Mouse (Mus musculus) neural tube, embryonic 13.5 days (tissue): ENCODE measurements around the gene Ass1. TPM values are rescaled to one million over a fixed set of nuclear protein-coding genes. Genes with fewer than 3 reads are reported as not detected.

Source experiments
- ATAC-seq: fragments of 200-750 bp; cut with Nextera tagmentation; 2 replicates; pipeline ENCODE4 v1.8.0; 2017; ENCODE audit warnings: low read depth, mild to moderate bottlenecking, moderate TSS enrichment, moderate library complexity
- H3K27ac ChIP-seq: fragments of 300-500 bp; sonication (generic); replicated peaks from 2 replicates; pipeline ENCODE4 v1.5.1; 2015; ENCODE audit warnings: moderate library complexity, mild to moderate bottlenecking, inconsistent platforms
- H3K27me3 ChIP-seq: fragments of 300-500 bp; sonication (generic); 2 replicates; pipeline ENCODE4 v1.6.1; 2015; ENCODE audit warnings: mild to moderate bottlenecking, inconsistent platforms
- H3K36me3 ChIP-seq: fragments of 300-500 bp; sonication (generic); 2 replicates; pipeline ENCODE4 v1.6.1; 2015; ENCODE audit warnings: mild to moderate bottlenecking, inconsistent platforms
- H3K4me1 ChIP-seq: fragments of 300-500 bp; sonication (generic); replicated peaks from 2 replicates; pipeline ENCODE4 v1.6.1; 2015; ENCODE audit warnings: inconsistent platforms
- H3K4me2 ChIP-seq: fragments of 300-500 bp; sonication (generic); 2 replicates; pipeline ENCODE4 v1.6.1; 2015; ENCODE audit warnings: inconsistent platforms, mild to moderate bottlenecking, moderate library complexity
- H3K4me3 ChIP-seq: fragments of 300-500 bp; sonication (generic); 2 replicates; pipeline ENCODE4 v1.5.1; 2015; ENCODE audit warnings: mild to moderate bottlenecking, inconsistent platforms
- H3K9ac ChIP-seq: fragments of 300-500 bp; sonication (generic); 2 replicates; pipeline ENCODE4 v1.6.1; 2015; ENCODE audit warnings: moderate library complexity, mild to moderate bottlenecking, inconsistent platforms
- H3K9me3 ChIP-seq: fragments of 300-500 bp; sonication (generic); 2 replicates; pipeline ENCODE4 v1.6.1; 2016; ENCODE audit warnings: inconsistent platforms
- WGBS: fragments of 180-500 bp; shearing (Covaris S2); methylation state at CpG from one replicate; pipeline ENCODE4 v1.1.7; 2015; 5-methylcytosine and 5-hydroxymethylcytosine counted together
- polyA plus RNA-seq: library from polyadenylated mRNA; unstranded; fragments of >200 nt; fragmentation: Nextera tagmentation; extraction: Ambion mirVana; gene quantifications from 2 replicates; pipeline ENCODE4 v1.2.1, GENCODE M21; 2015

Ass1 gene
- polyA plus RNA-seq, 1 experiment from 2014 or later: 12.5 TPM

DNA sequence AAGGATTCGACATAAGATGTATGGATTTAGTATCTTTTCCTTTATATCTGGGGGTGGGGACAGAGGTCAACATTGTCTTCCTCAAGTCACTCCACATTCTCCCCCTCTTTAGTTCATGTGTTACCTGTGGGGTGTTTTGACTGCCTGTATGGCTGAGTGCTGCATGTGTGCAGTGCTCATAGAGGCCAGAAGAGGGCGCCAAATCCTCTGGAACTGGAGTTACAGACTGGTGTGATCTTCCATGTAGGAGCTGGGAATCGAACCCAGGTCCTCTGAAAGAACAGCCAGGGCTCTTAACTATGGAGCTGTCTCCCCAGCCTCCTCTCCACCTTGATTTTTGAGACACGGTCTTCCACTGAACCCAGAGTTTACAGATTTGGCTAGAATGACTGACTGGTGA is 3.9 kb downstream of the Ass1 start:
- Histone ChIP-seq H3K27me3 (peaks cover 60% of the 10 kb centered on the region), H3K4me3 (no peak overlapping the region), H3K9ac (no peak overlapping the region), H3K9me3 (no peaks in the 10 kb centered on the region), H3K4me1 (peaks cover 23% of the 10 kb centered on the region), H3K4me2 (no peak overlapping the region), H3K36me3 (no peaks in the 10 kb centered on the region), H3K27ac (no peak overlapping the region)
- no peak for ATAC-seq
- WGBS: 71% methylated on average over 4 of the region's 4 CpGs

DNA sequence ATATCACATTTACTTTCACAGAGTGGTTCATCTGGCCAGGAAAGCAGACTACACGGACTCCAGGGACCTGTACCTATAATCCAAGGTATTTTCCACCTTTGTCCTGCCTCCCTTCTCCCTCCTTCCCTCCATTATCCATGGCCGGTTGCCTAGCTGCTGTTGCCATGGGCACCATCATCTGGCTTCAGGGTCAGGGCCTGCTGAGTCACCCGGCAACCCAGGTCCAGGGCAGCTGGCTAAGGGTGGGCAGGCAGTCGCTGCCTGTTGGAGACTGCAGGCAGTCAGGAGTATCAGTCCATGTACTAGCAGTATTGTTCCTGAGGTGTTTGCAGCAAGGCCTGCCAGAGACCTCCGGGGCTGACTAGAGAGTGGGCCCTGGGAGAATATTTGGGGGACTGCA is 4.7 kb downstream of the Ass1 start:
- 62% methylated on average over 5 of the region's 5 CpGs for WGBS
- no peak overlapping the region for H3K4me3 ChIP-seq
- H3K27ac ChIP-seq: no peak overlapping the region
- no peak overlapping the region for H3K4me2 ChIP-seq
- ATAC-seq: no peak
- no peaks in the 10 kb centered on the region for H3K9me3 ChIP-seq
- peaks cover 60% of the 10 kb centered on the region for H3K27me3 ChIP-seq
- H3K36me3 ChIP-seq: no peaks in the 10 kb centered on the region
- H3K4me1 ChIP-seq: peaks cover 19% of the 10 kb centered on the region
- H3K9ac ChIP-seq: no peak overlapping the region

DNA sequence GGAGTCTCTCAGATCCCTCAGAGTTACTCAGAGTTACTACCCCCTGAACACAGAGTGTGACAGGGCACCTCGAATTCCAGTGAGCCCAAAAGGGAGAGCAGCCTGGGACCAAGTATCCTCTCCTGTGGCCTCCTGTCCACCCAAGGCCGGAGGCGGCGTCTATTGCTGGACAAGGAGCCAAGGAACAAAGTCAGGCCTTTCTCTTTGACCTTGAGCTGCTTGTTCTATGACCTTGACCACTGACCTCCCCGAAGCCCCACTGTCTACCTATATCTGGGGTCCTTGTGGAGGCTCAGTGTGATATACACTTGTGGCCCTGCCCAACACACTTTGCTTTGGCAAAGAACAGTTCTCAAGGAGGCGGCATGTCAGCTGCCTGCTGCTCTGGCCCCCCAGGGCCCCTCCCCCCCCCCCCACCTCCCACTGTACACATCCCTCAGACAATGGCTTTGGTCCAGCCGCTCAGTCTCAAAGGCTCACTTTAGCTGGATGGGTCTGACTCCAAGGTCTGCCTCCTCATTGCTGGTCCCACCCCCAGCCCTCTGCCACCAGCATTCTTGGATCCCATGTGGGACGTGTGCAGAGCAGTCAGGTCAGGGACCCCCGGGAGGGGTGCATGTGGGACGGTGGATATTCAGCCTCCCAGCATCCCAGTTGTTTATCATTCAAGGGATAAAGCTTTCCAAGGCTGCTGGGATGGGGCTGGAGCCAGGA is 6.3 kb downstream of the Ass1 start:
- Histone ChIP-seq H3K9me3 (no peaks in the 10 kb centered on the region), H3K4me1 (peaks cover 9% of the 10 kb centered on the region), H3K9ac (0 out of 2 replicates have a peak overlapping the region, but pooled peaks have one; percentile 3), H3K4me2 (no peak overlapping the region), H3K27ac (no peak overlapping the region), H3K27me3 (peaks cover 57% of the 10 kb centered on the region), H3K36me3 (no peaks in the 10 kb centered on the region), H3K4me3 (no peak overlapping the region)
- ATAC-seq: no peak
- WGBS: 67% methylated on average over 10 of the region's 10 CpGs

DNA sequence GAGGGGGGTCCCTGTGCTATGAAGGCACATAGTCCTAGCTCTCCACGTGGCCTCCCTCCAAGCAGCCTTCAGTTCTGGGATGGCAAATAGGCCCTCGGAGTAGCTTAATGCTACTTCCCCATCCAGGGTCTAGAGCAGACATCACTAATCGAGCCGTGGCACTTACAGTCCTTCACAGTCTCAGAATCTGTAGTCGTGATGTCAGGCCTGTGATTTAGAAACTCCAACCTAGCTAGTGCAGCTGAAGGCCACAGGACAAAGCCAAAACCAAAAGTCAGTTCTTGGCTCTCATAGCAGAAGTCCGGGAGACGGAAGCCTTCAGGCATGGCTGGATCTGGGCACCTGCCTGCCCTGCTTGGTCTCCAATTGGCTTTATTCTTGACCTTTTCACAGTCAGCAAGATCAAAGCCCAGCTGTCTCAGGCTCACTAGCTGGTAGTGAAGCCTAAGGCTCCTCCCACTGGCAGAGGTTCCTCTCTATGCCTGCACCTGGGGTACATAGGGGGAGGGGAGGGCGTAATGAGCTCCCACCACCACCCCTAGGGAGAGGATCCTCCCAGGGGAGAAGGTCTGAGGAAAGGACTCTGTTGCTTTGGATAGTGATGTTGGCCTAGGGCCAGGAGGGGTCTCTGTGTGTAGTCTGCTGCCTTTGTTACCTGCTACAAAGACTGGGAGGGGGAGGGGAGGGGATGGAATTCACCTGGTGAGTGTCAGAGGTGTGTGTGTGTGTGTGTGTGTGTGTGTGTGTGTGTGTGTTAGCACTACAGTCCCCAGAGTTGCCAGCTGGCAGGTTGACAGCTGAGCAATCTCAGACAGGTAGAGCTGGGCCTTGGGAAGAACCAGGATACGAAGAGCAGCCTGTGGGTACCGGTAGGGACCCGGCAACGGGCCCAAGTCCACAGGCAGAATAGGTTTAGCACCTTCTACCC is 7.5 kb downstream of the Ass1 start:
- H3K27ac ChIP-seq: no peak overlapping the region
- H3K9me3 ChIP-seq: no peaks in the 10 kb centered on the region
- no peak for ATAC-seq
- H3K27me3 ChIP-seq: peaks cover 57% of the 10 kb centered on the region
- 79% methylated on average over 12 of the region's 12 CpGs for WGBS
- H3K4me2 ChIP-seq: no peak overlapping the region
- no peak overlapping the region for H3K9ac ChIP-seq
- peaks cover 9% of the 10 kb centered on the region for H3K4me1 ChIP-seq
- no peaks in the 10 kb centered on the region for H3K36me3 ChIP-seq
- H3K4me3 ChIP-seq: no peak overlapping the region

DNA sequence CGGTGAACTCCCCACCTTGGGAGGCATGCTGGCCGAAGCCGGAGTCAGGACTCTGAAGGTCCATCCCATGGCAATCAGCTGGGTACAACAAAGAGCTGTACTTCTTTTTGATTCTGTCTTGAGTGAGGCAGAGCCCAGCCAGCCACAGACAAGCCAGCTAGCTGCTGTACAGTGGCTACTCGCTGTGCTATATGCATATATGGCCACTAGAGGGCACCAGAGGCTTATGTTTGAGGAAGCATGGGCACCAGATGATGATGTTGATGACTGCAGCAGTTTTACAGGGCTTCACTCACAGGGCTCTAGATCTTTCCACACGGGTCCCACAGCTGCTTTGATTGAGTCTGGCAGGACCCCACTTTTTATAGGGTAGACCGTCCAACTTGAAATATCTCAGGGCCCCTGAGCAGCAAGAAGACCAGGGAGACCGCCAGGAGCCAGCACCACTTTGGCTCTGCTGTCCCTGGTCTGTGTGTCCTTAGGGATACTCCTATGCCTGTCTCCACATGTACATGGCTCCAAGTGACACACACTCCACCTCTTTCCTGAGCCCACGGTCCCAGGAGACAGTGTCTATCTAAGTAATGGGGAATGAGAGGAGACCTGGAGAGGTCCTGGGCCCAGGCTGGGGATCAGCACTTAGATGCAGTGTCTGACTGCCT is 13.0 kb downstream of the Ass1 start:
- Histone ChIP-seq H3K9ac (no peak overlapping the region), H3K9me3 (no peaks in the 10 kb centered on the region), H3K4me1 (peaks cover 22% of the 10 kb centered on the region), H3K4me3 (no peak overlapping the region), H3K36me3 (no peaks in the 10 kb centered on the region), H3K4me2 (no peak overlapping the region), H3K27me3 (peaks cover 92% of the 10 kb centered on the region), H3K27ac (no peak overlapping the region)
- peak; percentile 80 for ATAC-seq
- 24% methylated on average over 8 of the region's 8 CpGs for WGBS

DNA sequence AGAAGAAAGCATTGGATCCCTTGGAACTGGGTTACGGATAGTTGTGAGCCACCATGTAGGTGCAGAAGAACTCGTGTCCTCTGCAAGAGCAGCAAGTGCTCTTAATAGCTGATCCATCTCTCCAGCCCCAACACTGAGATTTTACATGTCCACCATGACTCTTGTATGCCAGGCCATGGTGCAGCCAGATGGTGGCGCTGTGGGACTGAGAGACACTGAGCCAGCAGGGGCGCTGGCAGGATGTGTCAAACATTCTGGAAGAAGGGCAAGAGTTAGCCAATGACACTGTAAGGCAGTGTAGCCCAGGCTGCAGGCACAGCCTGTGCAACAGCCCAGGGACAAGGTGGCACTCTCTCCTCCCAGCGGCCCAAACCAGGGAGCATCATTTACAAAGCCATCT is 14.2 kb downstream of the Ass1 start:
- Histone ChIP-seq H3K4me2 (no peak overlapping the region), H3K9me3 (no peaks in the 10 kb centered on the region), H3K36me3 (no peaks in the 10 kb centered on the region), H3K27ac (no peak overlapping the region), H3K4me1 (peaks cover 33% of the 10 kb centered on the region), H3K27me3 (peaks cover 94% of the 10 kb centered on the region), H3K9ac (no peak overlapping the region), H3K4me3 (no peak overlapping the region)
- 0 out of 2 replicates have a peak, but pooled peaks have one; percentile 36 for ATAC-seq
- 13% methylated on average over 5 of the region's 5 CpGs for WGBS

DNA sequence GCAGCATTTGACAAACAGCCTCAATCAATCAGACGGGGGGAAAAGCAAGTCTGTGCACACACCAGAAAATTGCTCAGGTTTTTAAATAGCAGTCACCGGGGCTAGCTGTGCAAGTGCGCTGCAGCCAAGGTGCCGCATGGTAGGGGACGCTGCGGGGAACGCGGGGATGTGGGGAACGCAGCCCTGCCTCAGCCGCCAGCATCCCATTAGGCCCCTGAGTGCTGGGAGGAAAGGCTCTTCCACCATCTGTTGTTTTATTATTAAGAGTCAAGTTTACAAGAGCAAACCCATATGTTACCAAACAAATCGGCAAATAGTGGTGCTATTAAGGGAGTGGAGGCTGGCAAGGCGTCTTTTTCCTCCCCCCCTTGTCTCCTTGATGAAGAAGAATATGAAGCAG is 19.2 kb downstream of the Ass1 start:
- Histone ChIP-seq H3K9ac (no peak overlapping the region), H3K4me1 (peaks cover 47% of the 10 kb centered on the region), H3K36me3 (no peaks in the 10 kb centered on the region), H3K27me3 (peaks cover 98% of the 10 kb centered on the region), H3K27ac (peak overlapping the region; percentile 61), H3K9me3 (no peaks in the 10 kb centered on the region), H3K4me3 (no peak overlapping the region), H3K4me2 (no peak overlapping the region)
- no peak; the same call in 1 of the 2 replicates for ATAC-seq
- WGBS: 7% methylated on average over 12 of the region's 12 CpGs

DNA sequence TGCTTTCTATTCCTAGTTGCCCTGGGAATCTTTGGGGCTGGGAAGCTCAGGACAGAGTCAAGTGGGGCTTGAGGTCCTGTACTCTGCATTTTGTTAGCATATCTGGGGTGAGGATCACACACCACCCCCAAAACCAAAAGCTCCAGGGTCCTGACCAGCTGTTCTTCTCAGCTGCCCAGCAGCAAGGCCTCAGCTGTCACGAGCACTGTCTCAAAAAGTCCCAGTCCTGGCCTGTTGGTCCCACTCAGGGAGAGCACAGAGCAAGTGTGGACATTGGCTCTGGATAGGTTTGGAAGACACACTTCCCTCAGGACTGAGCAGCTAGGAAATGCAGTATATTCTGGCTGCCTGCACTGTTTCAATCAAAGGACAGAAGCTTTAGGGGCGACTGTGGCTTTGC is 20.5 kb downstream of the Ass1 start:
- H3K36me3 ChIP-seq: no peaks in the 10 kb centered on the region
- H3K9ac ChIP-seq: no peak overlapping the region
- 82% methylated on average over 2 of the region's 2 CpGs for WGBS
- no peak for ATAC-seq
- peaks cover 91% of the 10 kb centered on the region for H3K27me3 ChIP-seq
- no peak overlapping the region for H3K4me3 ChIP-seq
- H3K4me1 ChIP-seq: peaks cover 49% of the 10 kb centered on the region
- no peak overlapping the region for H3K4me2 ChIP-seq
- no peak overlapping the region for H3K27ac ChIP-seq
- H3K9me3 ChIP-seq: no peaks in the 10 kb centered on the region

DNA sequence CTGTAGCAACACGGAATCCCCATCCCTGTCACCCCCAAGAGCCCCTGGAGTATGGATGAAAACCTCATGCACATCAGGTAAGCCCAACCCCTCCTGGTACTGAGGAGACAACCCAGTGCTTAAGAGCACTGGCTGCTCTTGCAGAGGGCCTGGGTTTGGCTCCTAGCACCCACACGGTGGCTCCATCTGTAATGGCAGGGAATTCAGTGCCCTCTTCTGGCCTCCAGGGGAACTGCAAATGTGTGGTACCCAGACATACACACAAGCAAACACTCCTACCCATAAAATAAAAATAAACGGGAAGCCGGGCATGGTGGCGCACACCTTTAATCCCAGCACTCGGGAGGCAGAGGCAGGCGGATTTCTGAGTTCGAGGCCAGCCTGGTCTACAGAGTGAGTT is 22.3 kb downstream of the Ass1 start:
- no peak for ATAC-seq
- H3K9ac ChIP-seq: no peak overlapping the region
- no peak overlapping the region; the same call in 1 of the 2 replicates for H3K27ac ChIP-seq
- H3K9me3 ChIP-seq: no peaks in the 10 kb centered on the region
- peaks cover 88% of the 10 kb centered on the region for H3K27me3 ChIP-seq
- no peaks in the 10 kb centered on the region for H3K36me3 ChIP-seq
- H3K4me1 ChIP-seq: peaks cover 67% of the 10 kb centered on the region
- 95% methylated on average over 8 of the region's 8 CpGs for WGBS
- H3K4me3 ChIP-seq: no peak overlapping the region
- no peak overlapping the region for H3K4me2 ChIP-seq

DNA sequence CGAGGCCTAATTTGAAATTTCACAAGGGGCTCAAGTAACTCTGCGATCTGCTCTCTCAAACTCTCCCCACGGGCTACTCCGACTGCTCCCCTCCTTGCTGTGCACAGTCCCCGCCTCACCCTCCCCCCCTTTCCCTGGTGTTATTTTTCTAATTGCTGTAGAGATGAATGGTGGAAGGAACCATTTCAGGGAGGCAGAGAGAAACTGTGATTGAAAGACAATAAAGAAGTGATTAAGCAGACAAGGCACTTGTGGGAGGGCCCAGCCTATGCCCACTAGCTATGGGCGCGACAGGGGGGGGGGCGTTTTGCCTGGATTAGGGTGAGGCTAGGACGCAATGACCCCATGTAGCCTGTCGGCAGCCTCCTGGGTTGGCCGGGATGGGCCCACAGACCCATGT is 23.2 kb downstream of the Ass1 start:
- Histone ChIP-seq H3K9me3 (no peaks in the 10 kb centered on the region), H3K27ac (peak overlapping the region; percentile 42; the same call in 1 of the 2 replicates), H3K4me3 (no peak overlapping the region), H3K9ac (peak overlapping the region; percentile 34; the same call in 1 of the 2 replicates), H3K4me1 (peaks cover 69% of the 10 kb centered on the region), H3K27me3 (peaks cover 88% of the 10 kb centered on the region), H3K36me3 (no peaks in the 10 kb centered on the region), H3K4me2 (no peak overlapping the region)
- WGBS: 17% methylated on average over 11 of the region's 11 CpGs
- no peak for ATAC-seq

DNA sequence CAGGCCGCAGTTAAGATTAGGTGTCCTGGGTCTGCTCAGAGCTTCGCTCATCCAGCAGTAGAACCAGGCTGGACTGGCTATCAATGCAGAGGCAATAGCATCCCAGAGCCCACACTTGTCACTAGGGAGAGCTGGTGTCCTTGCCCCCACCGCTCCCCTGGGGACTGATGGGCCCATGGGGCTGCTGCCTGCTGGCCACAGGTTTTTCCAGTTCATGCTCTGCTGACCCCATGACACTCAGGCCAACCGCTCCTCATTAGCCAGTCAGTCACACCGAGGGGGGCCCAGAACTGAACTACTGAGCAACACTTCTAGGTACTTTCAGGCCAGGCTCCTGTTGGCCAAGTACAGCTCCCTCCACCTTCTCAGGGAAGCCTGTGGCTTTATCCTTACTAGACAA is 24.3 kb downstream of the Ass1 start:
- peaks cover 89% of the 10 kb centered on the region for H3K27me3 ChIP-seq
- H3K9ac ChIP-seq: 0 out of 2 replicates have a peak overlapping the region, but pooled peaks have one; percentile 44
- H3K27ac ChIP-seq: peak overlapping the region; percentile 6
- no peaks in the 10 kb centered on the region for H3K36me3 ChIP-seq
- WGBS: 52% methylated on average over 5 of the region's 5 CpGs
- 0 out of 2 replicates have a peak overlapping the region, but pooled peaks have one; percentile 37 for H3K4me2 ChIP-seq
- H3K9me3 ChIP-seq: no peaks in the 10 kb centered on the region
- H3K4me1 ChIP-seq: peaks cover 69% of the 10 kb centered on the region
- ATAC-seq: no peak
- no peak overlapping the region for H3K4me3 ChIP-seq

DNA sequence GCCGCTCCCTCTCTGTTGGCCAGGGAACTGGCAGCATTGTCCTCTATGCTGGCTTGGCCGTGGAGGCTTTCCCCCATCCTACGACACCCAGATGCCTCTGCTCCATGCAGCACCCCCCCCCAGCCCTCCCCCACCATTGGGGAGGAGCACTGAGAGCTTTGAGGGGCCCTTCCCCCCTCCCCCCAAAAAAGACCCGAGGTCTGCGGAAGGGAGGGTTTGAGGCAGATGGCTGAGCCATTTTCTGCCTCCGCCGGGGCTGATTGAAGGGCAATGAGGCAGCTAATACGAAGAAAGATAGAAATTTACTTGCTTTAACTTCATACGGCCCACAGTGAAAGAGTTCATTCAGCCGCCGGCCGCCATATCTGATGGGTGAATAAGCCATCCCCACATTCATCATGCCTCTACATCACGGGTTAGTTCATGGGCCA is 25.1 kb downstream of the Ass1 start:
- Histone ChIP-seq H3K4me3 (no peak overlapping the region), H3K4me1 (peaks cover 74% of the 10 kb centered on the region), H3K9ac (peak overlapping the region; percentile 44; the same call in 1 of the 2 replicates), H3K9me3 (no peaks in the 10 kb centered on the region), H3K36me3 (no peaks in the 10 kb centered on the region), H3K27me3 (peaks cover 89% of the 10 kb centered on the region), H3K27ac (peak overlapping the region; percentile 6; the same call in 1 of the 2 replicates), H3K4me2 (peak overlapping the region; percentile 37)
- peak; percentile 51 for ATAC-seq
- WGBS: 8% methylated on average over 13 of the region's 13 CpGs
